Mouse (Mus musculus): ENCODE measurements at regions not wholly inside any gene's neighbourhood (a gene's known extent, or its start where the extent isn't known, plus 50 kb on each side); places are given as distances from the start of the nearest gene placed in this dataset.

DNA sequence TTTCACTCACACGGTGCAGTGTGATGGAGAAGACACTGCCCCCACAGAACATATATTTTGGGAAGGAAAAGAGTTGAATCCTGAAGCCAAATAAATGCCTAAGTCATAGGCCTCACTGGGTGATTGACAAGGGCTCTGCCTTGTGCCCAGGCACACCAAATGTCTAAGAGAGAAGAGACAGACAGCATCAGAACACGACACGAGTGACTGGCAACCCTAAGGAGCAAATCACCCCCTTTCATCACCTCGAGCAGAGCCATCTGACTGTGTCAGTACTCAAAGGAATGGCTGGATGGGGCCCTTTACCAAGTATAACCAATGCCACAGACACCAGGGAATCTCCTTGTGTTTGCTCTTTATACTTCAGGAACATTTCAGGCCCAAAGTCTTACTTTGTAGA lies 815.6 kb downstream of the Car8 start:
- no peaks in the 10 kb centered on the region for H3K27me3 ChIP-seq
- ChIA-PET CTCF (no interaction called here), POLR2A (no interaction called here)
- TF ChIP-seq CTCF (IDR thresholded peaks at IDR 0.05) = no peak
- in situ Hi-C loops (cut with MboI; ENCODE audit: low pct_unique_long_range_greater_than_20kb) = no loop called here
- ATAC-seq (no peak), DNase-seq (ENCODE audit: low read depth, low spot score) (no peak)

DNA sequence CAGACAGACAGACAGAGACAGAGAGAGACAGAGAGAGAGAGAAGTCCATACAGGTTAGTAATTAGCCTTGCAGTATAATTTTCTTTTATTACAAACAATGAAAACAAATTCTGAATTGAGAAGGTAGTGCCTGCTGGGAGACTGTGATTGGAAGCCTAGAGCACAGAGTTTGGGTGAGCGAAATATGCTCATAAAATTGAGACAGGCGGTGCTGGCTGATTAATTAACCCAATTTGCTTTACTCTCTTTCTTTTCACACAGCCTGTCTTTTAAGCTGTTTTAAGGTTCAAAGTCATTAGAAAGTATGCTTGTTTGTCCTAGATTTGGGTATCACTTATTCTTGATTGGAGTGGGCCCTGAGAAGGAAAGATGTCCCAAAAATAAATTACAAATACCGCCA lies 816.1 kb downstream of the Car8 start:
- CTCF ChIA-PET = no interaction called here
- DNase-seq (ENCODE audit: low read depth, low spot score) = no peak
- TF ChIP-seq CTCF (IDR thresholded peaks at IDR 0.05) = no peak
- ATAC-seq = no peak
- no peaks in the 10 kb centered on the region for H3K27me3 ChIP-seq
- in situ Hi-C loops (cut with MboI; ENCODE audit: low pct_unique_long_range_greater_than_20kb) = no loop called here
- POLR2A ChIA-PET = no interaction called here

DNA sequence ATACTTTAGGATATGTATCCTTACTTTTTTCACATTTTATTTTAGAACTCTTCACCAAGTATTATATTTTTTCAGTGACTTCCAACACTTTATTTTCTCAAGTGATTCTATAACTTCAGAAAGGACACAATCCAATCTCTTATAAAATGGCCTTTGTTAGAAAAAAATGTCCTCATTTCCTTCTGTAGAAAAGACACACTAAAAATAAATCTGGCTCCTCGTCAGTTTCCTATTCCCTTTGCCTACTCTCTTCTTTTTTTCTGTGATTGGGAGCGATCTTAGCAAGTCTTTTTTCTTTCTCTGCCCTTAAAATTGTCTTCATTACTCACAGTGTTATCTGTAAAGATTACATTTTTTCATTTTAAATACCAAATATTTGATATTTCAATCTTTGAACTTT lies 824.5 kb downstream of the Car8 start:
- no peaks in the 10 kb centered on the region for H3K27me3 ChIP-seq
- ATAC-seq = no peak
- no peak for DNase-seq (ENCODE audit: low read depth, low spot score)
- in situ Hi-C loops (cut with MboI; ENCODE audit: low pct_unique_long_range_greater_than_20kb) = no loop called here
- ChIA-PET POLR2A (no interaction called here), CTCF (no interaction called here)
- TF ChIP-seq CTCF (IDR thresholded peaks at IDR 0.05) = no peak

DNA sequence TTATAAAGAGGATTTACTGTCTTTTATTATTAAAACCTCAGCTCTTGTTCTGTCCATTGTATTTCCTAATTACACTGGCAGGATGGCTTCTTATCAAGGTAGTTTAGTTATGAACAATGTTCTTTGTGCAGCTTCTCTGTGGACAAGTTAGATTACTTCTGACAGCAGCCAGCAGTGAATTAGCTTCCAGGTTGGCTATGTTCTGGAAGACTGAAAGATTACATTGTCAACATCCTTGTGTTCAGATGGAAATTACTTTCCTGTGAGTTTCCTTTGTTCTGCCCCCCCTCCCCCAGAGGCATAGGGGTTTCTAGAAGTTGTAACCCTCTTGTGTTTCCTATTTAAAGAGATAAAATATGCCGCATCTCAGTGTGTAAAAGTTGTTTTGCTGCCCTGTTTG lies 846.1 kb downstream of the Car8 start:
- no peaks in the 10 kb centered on the region for H3K27me3 ChIP-seq
- ChIA-PET CTCF (no interaction called here), POLR2A (no interaction called here)
- TF ChIP-seq CTCF (IDR thresholded peaks at IDR 0.05) = no peak
- ATAC-seq = no peak
- DNase-seq (ENCODE audit: low read depth, low spot score) = no peak
- in situ Hi-C loops (cut with MboI; ENCODE audit: low pct_unique_long_range_greater_than_20kb) = no loop called here

DNA sequence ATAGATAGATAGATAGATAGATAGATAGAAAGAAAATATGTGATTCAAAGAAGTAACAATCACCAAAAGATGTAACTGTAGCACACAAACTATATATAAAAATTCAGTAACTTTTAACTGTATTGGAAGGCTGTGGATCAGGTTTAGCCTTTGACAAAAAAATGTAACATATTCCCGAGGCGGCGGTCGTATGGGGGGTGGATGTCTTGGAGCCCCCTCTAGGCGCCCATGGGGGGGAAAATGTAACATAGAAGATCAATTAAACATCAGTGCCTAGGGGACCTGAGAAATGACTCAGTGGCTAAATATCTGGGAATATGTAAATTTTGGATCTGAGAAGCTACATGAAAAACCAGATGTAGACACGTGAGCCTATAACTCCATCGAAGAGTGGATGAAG lies 847.2 kb downstream of the Car8 start:
- no peak for TF ChIP-seq CTCF (IDR thresholded peaks at IDR 0.05)
- ATAC-seq = no peak
- H3K27me3 ChIP-seq = no peaks in the 10 kb centered on the region
- no peak for DNase-seq (ENCODE audit: low read depth, low spot score)
- ChIA-PET CTCF (no interaction called here), POLR2A (no interaction called here)
- in situ Hi-C loops (cut with MboI; ENCODE audit: low pct_unique_long_range_greater_than_20kb) = no loop called here

DNA sequence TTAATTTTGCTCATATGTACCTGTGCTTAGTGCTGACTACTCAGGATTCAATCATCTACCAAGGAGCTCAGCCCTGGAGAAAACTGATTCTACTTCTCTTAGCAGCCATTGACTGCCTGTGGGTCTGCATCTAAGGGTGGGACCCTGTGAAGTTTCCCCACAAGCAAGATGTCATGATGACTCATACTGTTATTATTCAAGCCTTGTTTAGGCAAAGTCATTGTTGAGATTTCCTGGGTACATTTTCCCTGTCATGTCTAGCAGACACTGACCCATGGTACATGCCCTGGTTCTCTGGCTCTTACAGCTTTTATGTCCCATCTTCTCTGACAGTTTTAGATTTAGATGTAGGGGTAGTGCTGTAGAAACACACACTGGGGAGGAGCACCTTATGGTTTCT lies 853.8 kb downstream of the Car8 start:
- ATAC-seq = no peak
- no peaks in the 10 kb centered on the region for H3K27me3 ChIP-seq
- TF ChIP-seq CTCF (IDR thresholded peaks at IDR 0.05) = no peak
- DNase-seq (ENCODE audit: low read depth, low spot score) = no peak
- POLR2A ChIA-PET = no interaction called here
- in situ Hi-C loops (cut with MboI; ENCODE audit: low pct_unique_long_range_greater_than_20kb) = no loop called here
- CTCF ChIA-PET = no interaction called here

DNA sequence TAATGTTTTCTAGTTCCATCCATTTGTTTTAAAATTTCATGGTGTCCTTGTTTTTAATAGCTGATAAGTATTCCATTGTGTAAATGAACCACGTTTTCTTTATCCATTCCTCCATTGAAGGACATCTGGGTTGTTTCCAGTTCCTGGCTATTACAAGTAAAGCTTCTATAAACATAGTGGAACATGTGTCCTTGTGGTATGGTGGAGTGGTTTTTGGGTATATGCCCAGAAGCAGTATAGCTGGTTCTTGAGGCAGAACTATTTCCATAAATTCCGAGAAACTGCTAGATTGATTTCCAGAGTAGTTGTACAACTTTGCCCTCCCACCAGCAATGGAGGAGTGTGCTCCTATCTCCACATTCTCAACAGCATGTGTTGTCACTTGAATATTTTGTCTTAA lies 858.8 kb downstream of the Car8 start:
- no peak for DNase-seq (ENCODE audit: low read depth, low spot score)
- no peak for ATAC-seq
- H3K27me3 ChIP-seq = no peaks in the 10 kb centered on the region
- TF ChIP-seq CTCF (IDR thresholded peaks at IDR 0.05) = no peak
- in situ Hi-C loops (cut with MboI; ENCODE audit: low pct_unique_long_range_greater_than_20kb) = no loop called here
- ChIA-PET POLR2A (no interaction called here), CTCF (no interaction called here)

DNA sequence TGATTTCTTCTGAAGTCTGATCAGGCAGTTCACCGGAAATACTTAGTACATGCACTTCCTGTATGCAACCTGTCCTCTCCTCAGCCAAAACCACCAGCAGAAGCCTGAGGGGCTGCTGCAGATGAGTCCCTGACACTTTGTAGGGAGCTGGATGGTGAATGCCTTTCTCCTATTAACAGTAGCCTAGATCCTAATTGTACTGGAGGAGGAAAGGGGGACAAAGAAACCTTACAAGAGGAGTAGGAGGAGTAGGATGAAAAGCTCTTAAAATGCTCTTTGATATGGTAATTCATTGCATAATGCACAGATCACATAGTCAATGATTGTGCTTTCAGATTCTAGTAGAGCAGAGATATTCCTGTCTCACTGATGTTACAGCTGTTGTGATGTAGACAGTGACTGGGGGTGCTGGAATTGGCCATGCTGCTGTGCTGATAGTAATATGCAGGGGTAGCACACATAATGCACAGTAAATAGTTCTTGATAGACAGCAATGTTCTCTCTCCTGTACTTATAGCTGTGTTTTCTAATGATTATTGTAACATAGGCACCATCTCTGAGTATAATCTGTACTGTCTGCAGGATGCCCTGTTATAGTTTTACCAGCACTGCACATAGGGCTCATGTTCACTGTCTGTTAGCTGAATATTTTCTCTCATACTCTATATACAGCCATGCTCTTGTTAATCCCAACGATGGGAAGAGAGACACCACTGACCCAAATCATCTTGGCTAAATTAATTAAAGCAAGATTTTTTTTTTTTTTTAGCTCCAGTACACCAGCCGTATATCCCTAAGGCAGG lies 874.4 kb downstream of the Car8 start:
- ChIA-PET POLR2A (no interaction called here), CTCF (no interaction called here)
- in situ Hi-C loops (cut with MboI; ENCODE audit: low pct_unique_long_range_greater_than_20kb) = no loop called here
- DNase-seq (ENCODE audit: low read depth, low spot score) = no peak
- TF ChIP-seq CTCF (IDR thresholded peaks at IDR 0.05) = no peak
- no peak for ATAC-seq
- H3K27me3 ChIP-seq = no peaks in the 10 kb centered on the region

DNA sequence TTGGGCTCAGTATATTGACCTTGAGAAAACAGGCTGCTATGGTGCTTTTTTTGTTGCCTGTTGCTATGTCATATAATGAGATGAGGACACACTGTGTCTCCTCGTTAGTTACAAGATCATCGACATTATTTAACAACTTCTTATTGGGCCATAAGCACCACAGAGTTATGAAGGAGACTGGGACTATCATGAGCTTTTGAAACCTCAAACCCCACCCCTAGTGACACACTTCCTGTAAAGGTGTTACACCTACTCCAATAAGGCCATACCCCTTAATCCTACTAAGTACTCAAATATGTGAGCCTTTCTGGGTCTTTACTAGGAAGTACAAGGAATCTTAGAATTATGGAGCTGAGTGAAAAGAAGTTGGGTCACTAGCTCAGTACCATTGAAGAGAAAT lies 875.3 kb downstream of the Car8 start:
- DNase-seq (ENCODE audit: low read depth, low spot score) = no peak
- CTCF ChIA-PET = interaction anchor here (1.1 kb wide), 1 partner anchor 11 kb away, joined by 3 read pairs; no protein-coding TSS in a partner anchor

DNA sequence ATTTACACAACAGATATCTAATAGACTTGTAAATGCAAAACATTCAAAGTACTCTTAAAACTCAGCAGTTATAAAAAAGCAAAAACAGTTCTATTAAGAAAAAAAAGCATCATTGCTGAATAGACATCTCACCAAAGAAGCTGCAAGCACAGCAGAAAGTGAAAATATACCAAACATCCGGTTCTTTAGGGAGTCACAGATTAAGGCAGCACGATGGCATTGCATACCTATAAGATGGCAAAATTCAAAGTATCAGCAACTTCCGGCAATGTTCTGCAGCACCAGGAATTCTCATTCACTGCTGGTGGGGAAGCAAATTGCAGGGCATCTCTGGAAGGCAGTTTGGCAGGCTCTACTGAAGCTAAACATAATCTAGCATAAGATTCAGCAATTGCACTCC lies 882.6 kb downstream of the Car8 start:
- TF ChIP-seq CTCF (IDR thresholded peaks at IDR 0.05) = no peak
- POLR2A ChIA-PET = no interaction called here
- H3K27me3 ChIP-seq = no peaks in the 10 kb centered on the region
- CTCF ChIA-PET = no interaction called here
- no peak for DNase-seq (ENCODE audit: low read depth, low spot score)
- no peak for ATAC-seq
- in situ Hi-C loops (cut with MboI; ENCODE audit: low pct_unique_long_range_greater_than_20kb) = no loop called here

More for the DNA sequence above, 875.3 kb downstream of the Car8 start:
- POLR2A ChIA-PET = interaction anchor here (0.6 kb wide), 1 partner anchor 220 kb away, joined by 3 read pairs; no protein-coding TSS in a partner anchor
- in situ Hi-C loops (cut with MboI; ENCODE audit: low pct_unique_long_range_greater_than_20kb) = no loop called here
- TF ChIP-seq CTCF (IDR thresholded peaks at IDR 0.05) = no peak
- no peaks in the 10 kb centered on the region for H3K27me3 ChIP-seq
- ATAC-seq = no peak

DNA sequence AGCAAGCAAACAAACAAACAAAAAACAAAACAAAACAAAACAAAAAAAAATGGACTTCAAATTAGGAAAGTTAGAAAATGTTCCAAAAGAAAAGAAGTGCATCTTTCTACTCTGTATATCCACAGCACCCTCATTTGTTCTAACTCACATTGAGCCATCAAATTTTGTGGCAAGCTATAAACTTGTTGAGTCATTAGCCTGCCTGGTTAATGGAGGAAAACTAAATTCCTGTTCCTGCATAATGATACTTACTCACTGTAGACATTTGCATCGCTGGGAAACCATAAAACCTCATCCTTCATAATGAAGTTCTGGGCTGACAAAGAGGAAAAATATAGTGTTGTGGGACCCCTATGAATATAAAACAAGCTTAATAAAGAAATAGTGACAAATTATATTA lies 891.5 kb downstream of the Car8 start:
- no peak for TF ChIP-seq CTCF (IDR thresholded peaks at IDR 0.05)
- peak; percentile 84 for ATAC-seq
- in situ Hi-C loops (cut with MboI; ENCODE audit: low pct_unique_long_range_greater_than_20kb) = no loop called here
- no peaks in the 10 kb centered on the region for H3K27me3 ChIP-seq
- peak; percentile 27 for DNase-seq (ENCODE audit: low read depth, low spot score)
- POLR2A ChIA-PET = no interaction called here
- CTCF ChIA-PET = no interaction called here

DNA sequence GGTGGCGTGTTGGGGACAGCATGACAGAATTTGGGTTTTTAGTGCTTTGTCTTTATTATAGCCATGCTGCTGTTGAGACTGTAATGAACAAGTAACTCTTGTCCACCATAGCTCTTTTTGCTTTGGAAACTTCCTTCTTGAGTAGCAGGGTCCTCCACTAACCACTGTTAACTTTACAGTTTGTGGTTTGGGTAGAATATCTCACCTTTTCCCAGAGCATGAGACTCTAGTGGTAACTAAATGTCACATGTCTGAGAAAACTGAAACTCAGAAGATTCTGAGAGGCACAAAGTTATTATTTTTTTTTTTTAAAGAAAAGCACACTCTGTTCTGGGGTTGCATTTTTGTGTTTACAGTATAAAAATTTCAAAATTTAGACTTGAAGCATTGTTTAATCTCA lies 897.7 kb downstream of the Car8 start:
- POLR2A ChIA-PET = no interaction called here
- no peaks in the 10 kb centered on the region for H3K27me3 ChIP-seq
- DNase-seq (ENCODE audit: low read depth, low spot score) = no peak
- TF ChIP-seq CTCF (IDR thresholded peaks at IDR 0.05) = no peak
- CTCF ChIA-PET = no interaction called here
- in situ Hi-C loops (cut with MboI; ENCODE audit: low pct_unique_long_range_greater_than_20kb) = no loop called here
- no peak for ATAC-seq
